Mouse (Mus musculus): Measurements from ENCODE around the gene Zfp385c.

DNA sequence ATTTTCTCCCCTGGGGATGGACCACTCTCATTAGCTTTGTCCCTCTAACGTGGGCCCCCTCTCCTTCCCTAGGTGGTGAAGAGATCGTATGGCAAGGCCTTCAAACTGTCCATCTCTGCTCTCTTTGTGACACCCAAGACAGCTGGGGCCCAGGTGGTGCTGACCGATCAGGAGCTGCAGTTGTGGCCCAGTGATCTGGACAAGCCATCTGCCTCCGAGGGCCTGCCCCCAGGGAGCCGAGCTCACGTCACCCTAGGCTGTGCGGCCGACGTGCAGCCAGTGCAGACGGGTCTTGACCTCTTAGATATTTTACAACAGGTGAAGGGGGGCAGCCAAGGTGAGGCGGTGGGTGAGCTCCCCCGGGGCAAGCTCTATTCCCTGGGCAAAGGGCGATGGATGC lies 112.0 kb downstream of the Zfp385c start:
- no peak for TF ChIP-seq CTCF (IDR thresholded peaks at IDR 0.05; ENCODE audit: low read depth)
- no peak for TF ChIP-seq EP300 (optimal IDR thresholded peaks at IDR 0.05)
